Mouse (Mus musculus): ENCODE measurements around the gene Mrpl2.
A peak's percentile ranks its signal among the peaks of the same experiment; 100 is the strongest.

Gene Mrpl2

DNA sequence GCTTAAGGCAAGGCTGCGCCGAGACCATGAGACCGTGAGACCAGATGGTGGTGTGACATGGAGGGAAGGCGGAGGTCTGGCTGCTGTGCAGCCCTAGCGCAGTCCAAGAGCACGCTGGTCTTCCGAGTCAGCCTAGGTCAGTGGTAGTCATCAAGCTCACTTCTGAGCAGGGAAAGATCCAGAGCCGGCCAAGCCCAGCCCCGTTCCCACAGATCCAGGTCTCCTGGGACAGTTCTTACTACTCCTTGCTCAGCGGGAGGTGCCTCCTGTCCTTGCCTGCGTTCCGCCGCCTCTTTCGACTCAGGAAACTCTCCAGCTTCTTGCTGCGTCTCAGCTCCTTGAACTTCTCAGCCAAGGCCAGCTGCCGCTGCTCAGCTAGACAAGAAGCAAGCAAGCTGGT is 21.7 kb downstream of the Mrpl2 start:
- no peak for DNase-seq (ENCODE audit: low spot score)

DNA sequence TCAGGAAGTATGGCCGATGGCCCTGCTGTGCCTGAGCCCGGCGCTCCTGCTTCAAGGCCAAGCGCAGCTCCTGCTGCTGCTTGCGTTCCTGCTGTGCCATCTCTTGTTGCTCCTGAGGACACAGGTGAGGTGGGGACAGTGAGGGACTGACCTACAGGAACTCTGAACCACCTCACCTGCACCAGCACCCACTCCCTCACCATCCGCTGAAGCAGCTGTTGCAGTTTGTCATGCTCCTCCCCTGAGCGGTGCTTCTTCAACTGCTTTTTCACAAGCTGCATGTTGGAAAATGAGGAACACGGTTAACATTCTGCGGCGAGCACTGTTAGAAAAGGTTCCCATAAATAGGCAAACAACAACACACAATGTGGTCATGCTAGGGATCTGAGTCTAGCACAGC is 23.9 kb downstream of the Mrpl2 start:
- DNase-seq (ENCODE audit: low spot score), result no peak

DNA sequence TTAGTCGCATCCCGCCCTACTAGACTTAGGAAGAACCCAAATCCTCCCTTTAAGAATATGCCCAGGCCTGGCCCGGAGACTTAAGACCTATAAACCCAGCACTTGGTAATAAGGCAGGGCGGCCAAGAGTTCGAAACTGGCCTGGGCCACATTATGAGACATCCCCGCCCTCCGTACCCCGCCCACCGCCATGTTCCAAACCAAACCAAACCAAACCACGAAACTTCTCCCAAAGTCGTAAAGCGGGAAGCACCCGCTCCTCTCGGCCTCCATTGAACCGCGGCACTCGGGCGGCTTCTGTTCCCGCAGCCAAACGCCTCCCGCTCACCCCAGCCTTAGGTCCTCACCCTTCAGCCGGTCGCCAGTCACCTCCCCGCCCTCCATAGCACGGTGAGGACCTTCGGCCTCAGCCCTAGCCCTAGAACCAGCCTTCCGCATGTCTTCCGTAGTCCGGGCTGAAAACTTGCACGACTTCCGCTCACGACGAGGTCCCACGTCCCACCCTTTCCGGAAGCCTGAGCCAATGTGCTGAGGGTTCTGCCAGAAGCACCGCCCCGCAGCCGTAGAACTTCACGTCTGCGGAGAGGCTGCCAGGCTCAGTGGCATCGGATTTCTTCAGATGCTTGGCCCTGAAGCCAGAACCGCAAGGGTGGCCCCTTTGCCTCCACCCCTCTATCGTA is 28.0 kb downstream of the Mrpl2 start, which contains the start of gene Rrp36:
TSS of gene Rrp36 (minus strand) at position 503 of the 680 bp plus-strand sequence.
- DNase-seq (ENCODE audit: low spot score), result peak; percentile 95

DNA sequence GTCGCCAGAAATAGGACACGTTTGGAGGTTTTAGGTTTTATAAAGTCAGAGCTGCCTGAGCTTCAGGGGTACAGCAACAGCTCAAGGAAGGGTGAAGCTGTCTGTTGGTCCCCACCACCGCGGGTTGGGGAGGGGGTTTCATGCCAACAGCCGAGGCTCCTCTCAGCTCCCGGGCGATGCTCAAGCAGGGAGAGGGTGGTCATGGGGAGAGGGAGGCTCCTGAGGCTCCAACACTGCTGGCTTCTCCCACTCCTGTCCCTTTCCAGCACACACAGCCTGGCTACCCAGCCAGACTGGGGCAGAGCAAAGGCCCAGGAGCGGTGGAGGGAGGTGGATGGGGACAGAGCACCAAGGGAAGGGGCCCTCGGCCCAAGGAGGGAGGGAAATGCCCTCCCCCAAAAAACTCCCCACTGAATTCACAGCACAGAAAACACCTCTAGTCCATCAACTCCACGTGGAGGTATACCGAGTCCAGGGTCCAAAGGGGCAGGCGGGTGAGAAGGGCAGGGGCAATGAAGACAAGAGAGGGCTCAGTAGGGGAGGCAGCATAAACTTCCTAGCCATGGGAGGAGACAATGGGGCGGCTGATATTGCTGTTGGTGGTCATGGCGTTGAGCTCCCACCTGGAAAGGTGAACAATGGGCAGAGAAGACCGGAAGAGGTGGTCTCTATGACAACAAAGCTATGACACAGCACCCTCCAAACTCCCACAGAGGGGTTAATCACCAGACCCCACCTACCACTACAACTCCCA is 28.7 kb downstream of the Mrpl2 start:
- no peak for DNase-seq (ENCODE audit: low spot score)

DNA sequence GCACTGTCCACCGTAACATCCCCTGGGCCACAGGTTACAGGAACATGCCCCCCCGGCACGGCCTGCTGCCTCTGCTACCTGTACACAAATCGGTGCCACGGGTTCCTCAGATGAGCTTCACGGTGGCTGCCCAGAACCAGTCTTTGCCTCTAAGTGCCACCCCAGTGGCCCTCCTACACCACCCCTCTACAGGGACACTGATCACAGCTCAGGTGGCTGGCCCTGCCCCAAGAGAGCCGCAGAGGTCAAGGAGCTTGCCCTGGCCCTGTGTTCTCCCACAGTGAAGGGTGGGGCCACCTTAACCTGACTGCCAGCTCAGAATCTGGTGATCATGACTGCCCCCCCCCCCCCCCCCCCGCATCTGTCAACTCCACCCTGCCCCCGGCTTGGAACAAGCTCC is 32.4 kb downstream of the Mrpl2 start, which contains the start of gene Mea1:
TSS of gene Mea1 (plus strand) at position 378 of the 400 bp plus-strand sequence.
- peak; percentile 66 for DNase-seq (ENCODE audit: low spot score)

DNA sequence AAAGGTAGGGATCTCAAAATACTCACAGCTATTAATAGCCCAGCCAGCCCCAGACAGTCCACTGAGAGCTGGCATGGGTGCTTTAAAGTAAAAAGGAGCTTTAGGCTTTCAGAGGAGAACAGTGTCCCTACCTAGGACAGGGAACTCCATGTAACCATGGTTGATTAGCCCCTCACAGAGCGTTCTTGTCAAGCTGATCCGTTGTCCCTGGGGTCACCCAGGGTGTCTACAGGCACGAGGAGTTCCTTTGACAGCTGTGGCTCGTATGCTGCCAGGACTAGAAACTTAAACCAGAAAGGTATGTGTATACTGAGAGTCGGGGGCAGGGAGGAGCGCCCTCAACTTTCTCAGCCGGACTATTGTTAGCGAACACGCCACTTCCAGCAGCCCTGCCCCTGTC is 32.9 kb downstream of the Mrpl2 start:
- no peak for DNase-seq (ENCODE audit: low spot score)

DNA sequence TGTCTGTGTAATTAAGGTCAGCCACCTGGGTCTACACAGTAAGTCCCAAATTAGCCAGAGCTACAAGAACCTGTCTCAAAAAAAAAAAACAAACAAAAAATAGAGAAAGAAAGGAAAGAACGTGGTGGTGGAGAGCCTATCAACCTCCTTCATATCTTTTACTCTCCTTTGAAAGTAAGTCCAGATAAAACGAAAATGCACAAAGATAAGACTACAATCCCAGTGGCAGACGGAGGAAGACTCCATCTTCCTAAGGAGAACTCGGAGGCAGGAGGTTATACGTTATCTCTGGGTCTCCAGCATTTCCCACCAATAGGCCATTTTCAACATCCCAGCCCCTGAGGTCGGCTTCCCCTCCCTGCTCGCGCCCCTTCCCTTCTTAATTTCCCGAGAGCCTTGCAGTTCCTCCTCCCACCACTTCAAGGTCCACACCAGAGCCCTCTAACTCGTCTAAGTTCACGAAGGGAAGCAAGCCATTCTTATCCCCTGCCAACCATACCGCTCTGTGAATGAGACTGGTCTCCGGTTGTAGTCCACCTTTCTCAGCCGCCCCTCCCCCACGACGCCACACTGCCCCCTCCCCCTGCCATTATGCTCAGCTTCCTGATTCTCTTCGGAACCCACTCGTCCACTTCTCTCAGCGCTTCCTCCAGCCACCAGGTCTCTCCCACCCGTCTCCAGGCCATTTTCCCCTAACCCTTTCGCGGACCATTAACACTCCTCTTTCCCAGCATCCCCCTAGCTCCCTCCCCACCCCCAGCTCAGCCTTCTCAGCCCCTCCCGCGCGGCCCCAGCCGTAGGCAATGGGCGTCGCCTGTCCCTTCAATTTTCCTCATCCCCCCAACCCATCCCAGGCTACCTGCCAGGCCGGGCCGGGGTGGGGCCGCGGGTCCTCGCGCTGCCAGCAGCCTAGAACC is 34.1 kb downstream of the Mrpl2 start:
- peak; percentile 24 for DNase-seq (ENCODE audit: low spot score)

DNA sequence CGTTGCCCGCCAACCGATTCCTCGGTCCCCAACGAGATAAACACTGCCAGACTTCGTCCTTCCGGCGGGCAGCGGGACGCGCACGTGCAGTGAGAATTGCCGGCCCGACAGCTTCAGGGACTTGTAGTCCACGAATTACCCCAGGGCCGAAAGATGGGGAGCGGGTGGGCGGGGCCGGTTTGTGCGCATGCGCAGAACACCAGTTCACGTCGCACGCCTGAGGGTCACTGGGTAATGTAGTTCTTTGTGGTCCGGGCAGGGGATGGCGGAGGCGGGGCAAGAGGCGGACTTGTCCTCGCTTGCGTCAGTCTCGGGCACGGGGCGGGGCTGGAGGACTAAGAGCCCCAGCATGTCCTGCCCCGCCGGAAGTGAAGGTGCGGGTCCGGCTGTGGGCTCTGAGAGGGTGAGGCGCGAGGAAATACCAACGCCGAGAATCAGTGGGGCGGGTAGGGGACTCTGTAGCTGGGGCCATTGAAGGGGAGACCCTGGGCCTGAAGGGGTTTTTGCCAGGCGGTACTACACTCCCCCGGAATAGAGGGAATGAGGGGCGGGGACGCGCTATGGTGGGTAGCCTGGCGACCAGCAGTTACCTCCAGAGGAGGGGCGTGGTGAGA is 34.8 kb downstream of the Mrpl2 start, which contains the start of gene Klhdc3:
TSS of gene Klhdc3 (minus strand) at position 155 of the 614 bp plus-strand sequence.
- peak; percentile 98 for DNase-seq (ENCODE audit: low spot score)

DNA sequence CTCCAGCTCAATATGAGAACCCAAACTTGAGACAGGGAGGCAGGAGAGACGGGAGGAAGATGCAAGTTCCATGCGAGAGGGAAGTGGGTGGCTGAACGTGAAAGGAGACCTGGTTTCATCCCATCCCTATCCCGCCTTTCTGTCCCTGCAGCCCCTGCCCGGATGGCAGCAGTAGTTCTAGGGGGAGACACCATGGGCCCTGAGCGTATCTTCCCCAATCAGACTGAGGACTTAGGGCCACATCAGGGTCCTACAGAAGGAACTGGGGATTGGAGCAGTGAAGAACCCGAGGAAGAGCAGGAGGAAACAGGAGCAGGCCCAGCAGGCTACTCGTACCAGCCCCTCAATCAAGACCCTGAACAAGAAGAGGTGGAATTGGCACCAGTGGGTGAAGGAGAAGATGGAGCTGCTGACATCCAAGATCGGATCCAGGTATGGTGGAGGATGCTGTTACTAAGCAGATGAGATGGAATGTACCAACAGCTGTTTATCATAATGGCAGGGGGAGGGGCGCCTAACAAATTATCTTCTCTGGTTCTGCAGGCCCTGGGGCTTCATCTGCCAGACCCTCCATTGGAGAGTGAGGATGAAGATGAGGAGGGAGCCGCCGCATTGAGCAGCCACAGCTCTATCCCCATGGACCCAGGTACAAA is 35.6 kb downstream of the Mrpl2 start:
- no peak for DNase-seq (ENCODE audit: low spot score)

DNA sequence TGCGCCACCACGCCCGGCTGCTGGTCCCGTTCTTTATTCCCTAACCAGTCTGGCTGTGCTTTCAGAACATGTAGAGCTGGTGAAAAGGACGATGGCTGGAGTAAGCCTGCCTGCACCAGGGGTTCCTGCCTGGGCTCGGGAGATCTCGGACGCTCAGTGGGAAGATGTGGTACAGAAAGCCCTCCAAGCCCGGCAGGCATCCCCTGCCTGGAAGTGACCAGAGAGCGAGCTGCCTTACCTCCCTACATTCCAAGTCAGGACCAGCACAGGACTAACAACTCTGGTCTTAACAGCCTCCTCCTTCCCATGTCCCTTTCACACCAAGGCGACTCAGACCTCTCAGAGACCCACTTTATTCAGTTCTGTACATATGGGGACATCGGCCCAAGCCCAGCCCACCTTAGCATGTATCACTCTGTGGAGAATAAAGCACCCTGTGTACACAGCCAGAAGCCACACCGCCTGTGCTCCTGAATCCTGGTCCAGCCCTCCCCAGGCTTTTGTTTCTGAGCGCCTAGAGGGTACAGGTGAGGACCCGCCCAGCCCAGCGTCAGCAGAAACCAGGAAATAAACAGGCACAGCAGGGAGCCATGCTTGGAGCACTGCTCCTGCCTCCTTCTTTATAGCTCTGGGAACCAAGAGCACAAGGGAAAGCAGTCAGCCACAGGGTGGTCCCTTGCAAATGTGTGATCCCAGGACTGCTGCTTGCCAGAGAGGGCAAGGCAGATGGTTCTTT is 36.8 kb downstream of the Mrpl2 start:
- no peak for DNase-seq (ENCODE audit: low spot score)

DNA sequence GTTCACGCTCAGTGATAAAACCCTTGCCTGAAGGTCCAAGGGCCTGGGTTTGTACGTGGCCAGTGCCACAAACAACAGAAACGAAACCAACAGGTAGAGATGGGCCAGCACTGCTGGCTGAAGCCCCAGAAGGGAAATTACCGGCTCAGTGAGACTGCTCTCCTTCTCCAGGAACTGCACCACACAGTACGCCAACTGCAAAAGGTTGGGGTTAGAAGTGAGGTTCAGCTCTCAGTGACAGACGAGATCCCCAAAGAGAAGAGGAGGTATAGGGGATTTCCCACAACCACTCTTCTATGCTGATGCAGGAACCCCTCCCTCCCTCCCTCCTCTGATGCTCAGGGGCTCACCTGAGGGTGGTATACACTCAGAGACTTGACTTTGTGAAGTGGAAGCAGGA is 39.9 kb downstream of the Mrpl2 start:
- no peak for DNase-seq (ENCODE audit: low spot score)

DNA sequence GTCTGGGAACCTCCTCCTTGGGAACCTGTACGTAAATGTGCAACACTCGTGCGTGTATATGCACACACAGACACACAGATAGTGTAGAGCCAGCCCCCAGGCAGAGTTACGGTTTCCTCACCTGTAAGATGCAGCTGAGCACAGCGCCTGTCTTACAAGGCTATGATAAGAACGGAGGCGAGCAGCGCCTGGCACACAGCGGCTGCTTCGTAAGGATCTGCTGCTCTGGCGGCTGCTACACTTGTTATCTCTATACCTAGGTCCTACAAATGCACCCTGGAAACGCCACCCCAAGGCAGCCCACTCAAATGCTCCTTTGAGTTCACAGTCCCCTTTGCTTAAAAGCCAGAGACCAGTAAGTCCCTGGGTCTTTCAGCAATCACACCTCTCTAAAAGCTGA is 44.6 kb downstream of the Mrpl2 start:
- DNase-seq (ENCODE audit: low spot score), result no peak

DNA sequence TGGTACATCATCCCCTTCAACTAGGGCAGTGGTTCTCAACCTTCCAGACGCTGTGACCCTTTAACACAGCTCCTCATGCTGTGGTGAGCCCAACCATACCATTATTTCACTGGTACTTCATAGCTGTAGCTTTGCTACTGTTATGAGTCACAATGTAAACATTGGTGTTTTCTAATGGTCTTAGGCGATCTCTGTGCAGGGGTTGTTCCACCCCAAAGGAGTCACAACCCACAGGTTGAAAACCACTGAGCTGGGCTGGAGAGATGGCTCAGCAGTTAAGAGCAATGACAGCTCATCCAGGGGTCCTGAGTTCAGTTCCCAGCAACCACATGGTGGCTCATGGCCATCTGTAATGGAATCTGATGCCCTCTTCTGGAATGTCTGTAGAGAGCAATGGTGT is 45.4 kb downstream of the Mrpl2 start:
- DNase-seq (ENCODE audit: low spot score), result no peak

DNA sequence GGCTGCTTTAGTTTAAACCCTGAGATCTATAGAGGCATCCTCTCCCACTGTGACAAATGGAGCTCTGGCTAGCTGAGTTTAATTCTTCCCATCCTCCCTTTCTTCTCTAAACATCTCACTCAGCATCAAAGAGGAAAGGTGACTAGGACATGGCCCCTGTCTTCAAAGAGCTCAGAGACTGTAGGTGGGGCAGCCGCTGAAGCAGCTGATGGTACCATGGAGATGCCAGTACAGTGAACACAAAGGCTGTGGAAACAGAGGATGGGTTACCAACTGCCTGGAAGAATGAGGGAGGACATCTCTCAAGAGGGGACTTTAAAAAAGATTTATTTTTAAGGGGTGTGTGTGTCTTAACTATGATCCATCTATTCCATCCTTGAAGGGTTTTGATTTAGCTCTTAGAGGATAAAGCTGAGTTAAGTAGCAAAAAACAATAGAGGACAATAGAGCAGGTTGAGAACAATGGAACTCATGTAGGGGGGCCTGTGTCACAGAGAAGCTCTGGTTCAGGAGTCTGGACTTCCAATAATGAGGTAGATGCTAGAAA is 48.6 kb downstream of the Mrpl2 start:
- DNase-seq (ENCODE audit: low spot score), result no peak

DNA sequence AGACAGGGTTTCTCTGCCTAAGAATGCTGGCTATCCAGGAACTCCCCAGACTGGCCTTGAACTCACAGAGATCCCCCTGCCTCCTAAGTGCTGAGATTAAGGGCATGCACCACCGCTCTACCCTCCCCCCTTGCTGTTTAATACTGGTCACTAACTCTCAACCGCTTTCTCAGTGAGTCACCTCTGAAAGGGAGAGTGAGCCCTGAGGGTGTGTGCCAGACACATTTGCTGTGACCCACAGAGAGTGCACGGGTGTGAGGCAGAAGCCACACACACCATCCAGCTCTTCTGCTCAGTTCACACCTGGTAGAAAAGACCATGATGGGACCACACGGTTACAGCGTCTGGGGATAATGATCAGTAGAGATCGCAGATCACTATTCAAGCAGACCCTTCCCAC is 52.5 kb downstream of the Mrpl2 start:
- DNase-seq (ENCODE audit: low spot score), result no peak

DNA sequence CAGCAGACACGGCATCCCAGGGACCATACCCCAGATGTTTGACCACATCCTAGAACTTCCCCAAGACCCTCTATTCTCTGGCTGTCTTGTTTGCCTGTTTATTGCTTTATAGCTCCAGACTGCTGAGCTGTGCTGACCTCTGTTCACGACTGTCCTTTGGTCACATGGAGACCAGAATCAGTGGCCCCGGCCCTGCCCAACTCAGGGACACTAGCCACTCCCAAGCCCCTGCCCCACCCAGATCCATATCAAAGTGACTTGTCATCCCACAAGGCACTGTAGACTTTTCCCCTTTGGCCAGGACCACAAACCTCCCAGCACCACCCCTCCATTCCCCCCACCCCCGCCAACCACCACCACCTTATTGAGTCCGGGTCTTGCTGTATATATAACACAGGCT is 53.2 kb downstream of the Mrpl2 start:
- no peak for DNase-seq (ENCODE audit: low spot score)

Measured in lung, postnatal 25 days (tissue).